In genomic region chr10:62843787-62844491, GRCm38 (mm10) we compare ENCODE assay signal across 9 mouse cellular contexts. TPM values are rescaled to one million over a fixed set of nuclear protein-coding genes. Genes with fewer than 3 reads are reported as not detected.
DNase-seq lines count a peak whose midpoint lies in the region; ATAC-seq lines count a peak whose summit lies in the region.
"Had no signal": no experiment of that assay in that cellular context is flagged by ENCODE, and none has a peak within 500 bp of the region (broad histone marks: within the 10 kb centered on the region; RNA-seq: fewer than 3 reads in every experiment).

No protein-coding gene starts in this region.

- H3K4me3 ChIP-seq in heart, embryonic 15.5 days: peak overlapping the region; percentile 25
- no peak overlapping the region for H3K4me3 ChIP-seq in limb, embryonic 13.5 days
- H3K4me3 ChIP-seq in forebrain, embryonic 11.5 days (ENCODE audit: low read depth, low read length): no peak overlapping the region
- no peak overlapping the region for H3K4me3 ChIP-seq in hindbrain, embryonic 14.5 days (replicated peaks; ENCODE audit: low read length)
- H3K4me3 ChIP-seq: erythroblast, embryonic 14.5 days had no signal

- peaks cover 30% of the 10 kb centered on the region for H3K4me1 ChIP-seq in heart, embryonic 15.5 days (replicated peaks)
- peaks cover 24% of the 10 kb centered on the region for H3K4me1 ChIP-seq in limb, embryonic 13.5 days
- H3K4me1 ChIP-seq in forebrain, embryonic 11.5 days (replicated peaks; ENCODE audit: control insufficient read depth, insufficient read depth, low read length): no peaks in the 10 kb centered on the region
- H3K4me1 ChIP-seq in hindbrain, embryonic 14.5 days (replicated peaks; ENCODE audit: control insufficient read depth, insufficient read depth, low read length): no peaks in the 10 kb centered on the region

- DNase-seq in urinary bladder, adult 18-20 months (ENCODE audit: low spot score in 2 of 2): peak; percentile 14 to 37
- DNase-seq in urinary bladder, postnatal 25 days (ENCODE audit: low spot score): no peak
- no peak for DNase-seq in forebrain, embryonic 11.5 days (ENCODE audit: low spot score)
- DNase-seq in cerebellum, postnatal 4 days (ENCODE audit: low spot score in 2 of 2): no peak
- no peak for DNase-seq in hindbrain, embryonic 14.5 days (ENCODE audit: low spot score)
- no peak for DNase-seq in cerebellum, adult 11 months

- ATAC-seq in heart, embryonic 15.5 days (replicated peaks; ENCODE audit: insufficient number of reproducible peaks, insufficient read depth, low FRiP score, low read depth): peak; percentile 88
- ATAC-seq in limb, embryonic 13.5 days (ENCODE audit: low FRiP score, low read depth): 0 out of 2 replicates have a peak, but pooled peaks have one; percentile 36
- ATAC-seq in forebrain, embryonic 11.5 days (replicated peaks; ENCODE audit: low FRiP score): no peak
- ATAC-seq in hindbrain, embryonic 14.5 days (ENCODE audit: low FRiP score): no peak

- H3K27ac ChIP-seq in heart, embryonic 15.5 days: peak overlapping the region; percentile 92
- no peak overlapping the region for H3K27ac ChIP-seq in limb, embryonic 13.5 days
- no peak overlapping the region for H3K27ac ChIP-seq in forebrain, embryonic 11.5 days (ENCODE audit: low read depth, low read length)
- H3K27ac ChIP-seq in hindbrain, embryonic 14.5 days: no peak overlapping the region

- WGBS in heart, embryonic 15.5 days: 17% methylated on average over 9 of the region's 9 CpGs
- WGBS in limb, embryonic 13.5 days: 44% methylated on average over 9 of the region's 9 CpGs
- WGBS in forebrain, embryonic 11.5 days: 87% methylated on average over 9 of the region's 9 CpGs
- WGBS in hindbrain, embryonic 14.5 days: 82% methylated on average over 9 of the region's 9 CpGs

- no peaks in the 10 kb centered on the region for H3K27me3 ChIP-seq in heart, embryonic 15.5 days
- H3K27me3 ChIP-seq in limb, embryonic 13.5 days: no peaks in the 10 kb centered on the region
- H3K27me3 ChIP-seq in forebrain, embryonic 11.5 days (ENCODE audit: control insufficient read depth, insufficient read depth, low read length): no peaks in the 10 kb centered on the region
- no peaks in the 10 kb centered on the region for H3K27me3 ChIP-seq in hindbrain, embryonic 14.5 days (ENCODE audit: control insufficient read depth, insufficient read depth, low read length)

- peak overlapping the region; percentile 12; the same call in 1 of the 2 replicates for H3K9ac ChIP-seq in heart, embryonic 15.5 days
- H3K9ac ChIP-seq in limb, embryonic 13.5 days: no peak overlapping the region
- no peak overlapping the region for H3K9ac ChIP-seq in forebrain, embryonic 11.5 days (ENCODE audit: low read length)
- H3K9ac ChIP-seq in hindbrain, embryonic 14.5 days: no peak overlapping the region

- no peaks in the 10 kb centered on the region for H3K9me3 ChIP-seq in heart, embryonic 15.5 days (replicated peaks)
- no peaks in the 10 kb centered on the region for H3K9me3 ChIP-seq in limb, embryonic 13.5 days
- no peaks in the 10 kb centered on the region for H3K9me3 ChIP-seq in forebrain, embryonic 11.5 days (ENCODE audit: control insufficient read depth, low read length)
- H3K9me3 ChIP-seq in hindbrain, embryonic 14.5 days (ENCODE audit: control insufficient read depth, low read length): no peaks in the 10 kb centered on the region

- peak overlapping the region; percentile 47 for H3K4me2 ChIP-seq in heart, embryonic 15.5 days
- peak overlapping the region; percentile 21; the same call in 1 of the 2 replicates for H3K4me2 ChIP-seq in limb, embryonic 13.5 days (replicated peaks)
- H3K4me2 ChIP-seq in forebrain, embryonic 11.5 days (ENCODE audit: low read depth, low read length, severe bottlenecking): no peak overlapping the region
- no peak overlapping the region for H3K4me2 ChIP-seq in hindbrain, embryonic 14.5 days (replicated peaks)

- peaks cover 10% of the 10 kb centered on the region for H3K36me3 ChIP-seq in heart, embryonic 15.5 days
- peaks cover 19% of the 10 kb centered on the region for H3K36me3 ChIP-seq in limb, embryonic 13.5 days
- no peaks in the 10 kb centered on the region; the same call in 1 of the 2 replicates for H3K36me3 ChIP-seq in forebrain, embryonic 11.5 days (ENCODE audit: control insufficient read depth, insufficient read depth, low read length)
- H3K36me3 ChIP-seq in hindbrain, embryonic 14.5 days (replicated peaks; ENCODE audit: control insufficient read depth, insufficient read depth): peaks cover 13% of the 10 kb centered on the region

RNA-seq across cellular contexts. Expression of gene Ccar1, which starts 51.9 kb away (rescaled TPM):
- 75.9 and 84.1 TPM in 2 replicates for polyA plus RNA-seq in heart, embryonic 15.5 days (2015; fragmentation: Nextera tagmentation; extraction: Ambion mirVana)
- polyA plus RNA-seq in limb, embryonic 13.5 days (2015; fragmentation: Nextera tagmentation; extraction: Ambion mirVana): 140 and 141 TPM in 2 replicates
- 179 and 186 TPM in 2 replicates for polyA plus RNA-seq in forebrain, embryonic 11.5 days (2014; fragmentation: Nextera tagmentation; extraction: Ambion mirVana)
- 93.0 and 96.0 TPM in 2 replicates for polyA plus RNA-seq in hindbrain, embryonic 14.5 days (2014; fragmentation: Nextera tagmentation; extraction: Ambion mirVana)

Comparison
In these comparisons a context has a peak if more than half of its experiments do, and no peak if none do; other contexts are left out.
1. DNase-seq: peak in urinary bladder, adult 18-20 months (2 of 2); none in urinary bladder, postnatal 25 days (single experiment), forebrain, embryonic 11.5 days (single experiment), cerebellum, postnatal 4 days (0 of 2), hindbrain, embryonic 14.5 days (single experiment) and cerebellum, adult 11 months (single experiment).
2. ATAC-seq: peak in heart, embryonic 15.5 days (single experiment) and limb, embryonic 13.5 days (single experiment); none in forebrain, embryonic 11.5 days (single experiment) and hindbrain, embryonic 14.5 days (single experiment).
3. H3K4me2 ChIP-seq: peak in heart, embryonic 15.5 days (single experiment) and limb, embryonic 13.5 days (single experiment); none in forebrain, embryonic 11.5 days (single experiment) and hindbrain, embryonic 14.5 days (single experiment).